Mouse (Mus musculus): ENCODE measurements around the gene Asf1b. TPM values are rescaled to one million over a fixed set of nuclear protein-coding genes. Genes with fewer than 3 reads are reported as not detected.
A peak's percentile ranks its signal among the peaks of the same experiment; 100 is the strongest.

Asf1b gene
- polyA plus RNA-seq, 1 experiment from 2014 or later = 58.3 TPM

- Histone ChIP-seq H3K27ac (ENCODE audit: poor library complexity, severe bottlenecking) (peak overlapping the region; percentile 95), H3K36me3 (peaks cover 53% of the 10 kb centered on the region), H3K27me3 (replicated peaks) (peaks cover 19% of the 10 kb centered on the region), H3K9ac (peak overlapping the region; percentile 93), H3K4me3 (peak overlapping the region; percentile 95), H3K9me3 (replicated peaks) (no peaks in the 10 kb centered on the region), H3K4me2 (peak overlapping the region; percentile 89), H3K4me1 (replicated peaks) (peaks cover 33% of the 10 kb centered on the region)
- under 1% methylated on average over 68 of the region's 103 CpGs for WGBS
- ATAC-seq (ENCODE audit: insufficient number of reproducible peaks, low FRiP score) = peak; percentile 87
Measured at GRCm38 (mm10) chr8:83996567-83997505, 41.5 kb downstream of the Asf1b start.

DNA sequence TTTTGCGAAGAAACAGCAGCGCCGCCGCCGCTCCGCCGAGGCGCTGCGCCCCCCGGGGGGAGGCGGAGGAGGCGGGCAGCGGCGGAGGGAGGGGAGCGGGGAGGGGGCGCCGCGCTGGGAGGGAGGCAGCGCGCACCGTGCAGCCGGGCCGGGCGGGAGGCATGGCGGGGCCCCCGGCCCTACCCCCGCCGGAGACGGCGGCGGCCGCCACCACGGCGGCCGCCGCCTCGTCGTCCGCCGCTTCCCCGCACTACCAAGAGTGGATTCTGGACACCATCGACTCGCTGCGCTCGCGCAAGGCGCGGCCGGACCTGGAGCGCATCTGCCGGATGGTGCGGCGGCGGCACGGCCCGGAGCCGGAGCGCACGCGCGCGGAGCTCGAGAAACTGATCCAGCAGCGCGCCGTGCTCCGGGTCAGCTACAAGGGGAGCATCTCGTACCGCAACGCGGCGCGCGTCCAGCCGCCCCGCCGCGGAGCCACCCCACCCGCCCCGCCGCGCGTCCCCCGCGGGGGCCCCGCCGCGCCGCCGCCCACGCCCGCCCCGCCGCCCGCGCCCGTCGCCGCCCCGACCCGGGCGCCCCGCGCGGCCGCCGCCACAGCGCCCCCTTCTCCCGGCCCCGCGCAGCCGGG lies 42.3 kb downstream of the Asf1b start, which contains the start of gene Samd1:
TSS of gene Samd1 (plus strand) at position 162 of the 631 bp plus-strand sequence.
- Histone ChIP-seq H3K4me3 (peak within 1 kb of the TSS; percentile 95), H3K4me1 (replicated peaks) (peaks cover 33% of the 10 kb centered on the region), H3K27ac (ENCODE audit: poor library complexity, severe bottlenecking) (peak within 1 kb of the TSS; percentile 95), H3K27me3 (replicated peaks) (peaks cover 19% of the 10 kb centered on the region), H3K9ac (peak within 1 kb of the TSS; percentile 93), H3K9me3 (replicated peaks) (no peaks in the 10 kb centered on the region), H3K4me2 (peak within 1 kb of the TSS; percentile 96), H3K36me3 (peaks cover 46% of the 10 kb centered on the region)
- WGBS = 11% methylated on average over 74 of the region's 112 CpGs
- peak; percentile 1; the same call in 1 of the 2 replicates for ATAC-seq (ENCODE audit: insufficient number of reproducible peaks, low FRiP score)

DNA sequence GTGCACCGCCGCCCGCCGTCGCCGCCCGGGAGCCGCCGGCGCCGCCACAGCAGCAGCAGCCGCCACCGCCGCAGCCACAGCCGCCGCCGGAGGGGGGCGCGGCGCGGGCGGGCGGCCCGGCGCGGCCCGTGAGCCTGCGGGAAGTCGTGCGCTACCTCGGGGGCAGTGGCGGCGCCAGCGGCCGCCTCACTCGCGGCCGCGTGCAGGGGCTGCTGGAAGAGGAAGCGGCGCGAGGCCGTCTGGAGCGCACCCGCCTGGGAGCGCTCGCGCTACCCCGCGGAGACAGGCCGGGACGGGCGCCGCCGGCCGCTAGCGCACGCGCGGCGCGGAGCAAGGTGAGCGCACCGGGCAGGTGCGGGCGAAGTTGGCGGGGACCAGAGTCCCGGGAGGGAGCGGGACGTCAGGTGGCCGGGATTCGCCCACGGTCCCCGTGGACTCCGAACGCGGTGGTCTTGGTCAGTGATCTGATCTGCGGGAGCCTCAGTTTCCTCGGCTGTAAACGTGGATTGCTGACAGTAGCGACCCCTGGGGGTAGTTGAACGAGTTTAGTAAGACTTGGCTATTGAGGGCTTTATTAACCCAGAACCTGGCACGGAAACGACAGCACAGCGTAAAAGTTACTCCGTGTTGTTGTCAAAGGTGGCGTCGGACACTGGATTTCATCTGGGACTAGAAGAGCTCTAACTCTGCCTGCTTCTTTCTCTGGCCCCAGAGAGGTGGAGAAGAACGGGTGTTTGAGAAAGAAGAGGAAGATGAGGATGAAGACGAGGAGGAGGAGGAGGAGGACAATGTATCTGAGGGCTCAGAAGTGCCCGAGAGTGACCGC lies 43.1 kb downstream of the Asf1b start:
- peak; percentile 17; the same call in 1 of the 2 replicates for ATAC-seq (ENCODE audit: insufficient number of reproducible peaks, low FRiP score)
- no peaks in the 10 kb centered on the region for H3K9me3 ChIP-seq (replicated peaks)
- peaks cover 39% of the 10 kb centered on the region for H3K36me3 ChIP-seq
- peak overlapping the region; percentile 95 for H3K4me3 ChIP-seq
- WGBS = 11% methylated on average over 91 of the region's 92 CpGs
- peaks cover 35% of the 10 kb centered on the region for H3K4me1 ChIP-seq (replicated peaks)
- H3K27ac ChIP-seq (ENCODE audit: poor library complexity, severe bottlenecking) = peak overlapping the region; percentile 87
- peak overlapping the region; percentile 96 for H3K4me2 ChIP-seq
- H3K27me3 ChIP-seq (replicated peaks) = peaks cover 19% of the 10 kb centered on the region
- peak overlapping the region; percentile 90 for H3K9ac ChIP-seq

DNA sequence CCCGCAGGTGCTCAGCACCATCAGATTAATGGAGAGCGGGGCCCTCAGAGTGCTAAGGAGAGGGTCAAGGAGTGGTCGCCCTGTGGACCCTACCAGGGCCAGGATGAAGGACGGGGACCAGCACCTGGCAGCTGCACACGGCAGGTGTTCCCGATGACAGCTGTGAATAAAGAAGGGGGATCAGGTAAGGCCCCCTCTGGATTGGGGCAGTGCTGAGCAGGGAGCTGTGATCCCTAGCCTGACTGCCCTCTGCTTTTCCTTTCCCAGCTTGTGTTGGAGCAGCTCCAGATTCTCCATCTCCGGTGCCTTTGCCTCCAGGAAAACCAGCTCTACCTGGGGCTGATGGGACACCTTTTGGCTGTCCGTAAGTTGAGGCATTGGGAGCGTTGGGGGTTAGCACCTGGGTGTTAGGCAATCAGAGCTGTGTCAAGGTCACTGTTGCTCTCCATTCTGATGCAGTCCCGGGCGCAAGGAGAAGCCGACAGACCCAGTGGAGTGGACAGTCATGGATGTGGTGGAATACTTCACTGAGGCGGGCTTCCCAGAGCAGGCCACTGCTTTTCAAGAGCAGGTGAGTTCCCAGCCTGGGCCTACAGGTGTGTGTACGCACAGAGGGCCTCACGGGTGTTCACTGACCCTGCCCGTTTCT lies 43.9 kb downstream of the Asf1b start:
- Histone ChIP-seq H3K9ac (peak overlapping the region; percentile 90), H3K27me3 (replicated peaks) (peaks cover 19% of the 10 kb centered on the region), H3K4me1 (replicated peaks) (peaks cover 41% of the 10 kb centered on the region), H3K27ac (ENCODE audit: poor library complexity, severe bottlenecking) (no peak overlapping the region), H3K36me3 (peaks cover 33% of the 10 kb centered on the region), H3K9me3 (replicated peaks) (no peaks in the 10 kb centered on the region), H3K4me2 (peak overlapping the region; percentile 96), H3K4me3 (peak overlapping the region; percentile 95)
- 68% methylated on average over 16 of the region's 16 CpGs for WGBS
- ATAC-seq (ENCODE audit: insufficient number of reproducible peaks, low FRiP score) = no peak

DNA sequence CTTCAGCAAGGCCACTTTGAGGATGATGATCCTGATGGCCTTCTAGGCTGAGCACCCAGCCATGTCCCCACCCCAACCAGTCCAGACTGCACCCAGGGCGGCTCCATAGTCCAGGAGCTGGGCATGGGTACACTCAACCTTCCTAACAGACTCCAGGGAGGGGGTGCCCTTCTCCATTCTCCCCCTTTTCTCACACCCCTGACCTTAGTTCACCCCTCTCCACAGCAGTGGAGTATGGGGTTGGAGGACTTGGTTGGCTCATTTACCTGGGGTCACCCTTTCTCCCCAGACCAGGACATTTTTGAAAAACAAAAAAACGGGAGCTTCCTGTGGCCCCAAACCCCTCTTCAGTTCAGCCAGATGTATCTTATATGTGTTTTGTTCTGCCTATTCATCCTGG lies 44.5 kb downstream of the Asf1b start:
- WGBS = 92% methylated on average over 2 of the region's 2 CpGs
- H3K9ac ChIP-seq = no peak overlapping the region
- ATAC-seq (ENCODE audit: insufficient number of reproducible peaks, low FRiP score) = no peak
- no peak overlapping the region for H3K27ac ChIP-seq (ENCODE audit: poor library complexity, severe bottlenecking)
- no peaks in the 10 kb centered on the region for H3K9me3 ChIP-seq (replicated peaks)
- peaks cover 44% of the 10 kb centered on the region for H3K4me1 ChIP-seq (replicated peaks)
- 0 out of 2 replicates have a peak overlapping the region, but pooled peaks have one; percentile 0 for H3K4me3 ChIP-seq
- peaks cover 27% of the 10 kb centered on the region for H3K36me3 ChIP-seq
- peaks cover 19% of the 10 kb centered on the region for H3K27me3 ChIP-seq (replicated peaks)
- 0 out of 2 replicates have a peak overlapping the region, but pooled peaks have one; percentile 96 for H3K4me2 ChIP-seq

DNA sequence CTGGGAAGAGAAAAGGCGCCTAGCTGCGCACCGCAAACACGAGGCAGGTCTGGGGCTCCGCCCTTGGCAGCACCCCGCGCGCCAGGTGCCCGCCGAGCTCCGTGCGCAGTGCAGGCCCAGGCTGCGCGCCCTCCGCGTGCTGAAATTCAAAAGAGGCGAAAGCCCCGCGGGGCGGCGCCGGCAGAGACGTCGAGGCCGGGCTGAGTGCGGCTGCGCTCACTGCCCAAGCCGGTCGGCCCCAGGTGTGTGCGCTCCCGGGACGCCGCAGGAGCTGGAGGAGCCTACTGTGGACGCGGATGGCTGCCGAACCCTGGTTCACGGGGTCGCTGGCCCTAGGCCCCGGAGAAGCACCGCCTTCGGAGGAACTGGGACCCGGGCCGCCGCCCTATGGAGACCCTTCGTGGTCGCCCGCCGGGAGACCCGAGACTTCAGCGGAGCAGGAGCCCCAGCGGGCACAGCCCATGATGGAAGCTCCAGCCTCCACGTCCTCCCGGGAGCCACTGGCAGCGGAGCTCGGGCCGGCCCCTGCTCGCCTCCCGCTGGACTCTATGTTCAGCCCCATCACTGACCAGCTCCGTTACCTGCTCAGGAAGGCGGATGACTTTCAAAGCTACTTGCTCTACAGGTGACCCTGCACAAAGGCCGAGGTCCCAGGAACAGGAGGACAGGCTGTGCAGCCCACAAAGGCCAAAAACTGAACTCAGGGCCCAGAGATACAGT lies 46.1 kb downstream of the Asf1b start, which contains the start of gene 1700067K01Rik:
TSS of gene 1700067K01Rik (plus strand) at position 222 of the 720 bp plus-strand sequence.
- WGBS = 37% methylated on average over 61 of the region's 61 CpGs
- H3K4me1 ChIP-seq (replicated peaks) = peaks cover 37% of the 10 kb centered on the region
- ATAC-seq (ENCODE audit: insufficient number of reproducible peaks, low FRiP score) = no peak
- H3K36me3 ChIP-seq = peaks cover 21% of the 10 kb centered on the region
- H3K9me3 ChIP-seq (replicated peaks) = no peaks in the 10 kb centered on the region
- peak within 1 kb of the TSS; percentile 26; the same call in 1 of the 2 replicates for H3K9ac ChIP-seq
- peak within 1 kb of the TSS; percentile 14; the same call in 1 of the 2 replicates for H3K4me3 ChIP-seq
- H3K27ac ChIP-seq (ENCODE audit: poor library complexity, severe bottlenecking) = no peak within 1 kb of the TSS
- H3K4me2 ChIP-seq = peak within 1 kb of the TSS; percentile 35
- peaks cover 19% of the 10 kb centered on the region for H3K27me3 ChIP-seq (replicated peaks)

GRCm38 (mm10) chr8:84002957-84003611 lies 47.8 kb downstream of the Asf1b start:
- Histone ChIP-seq H3K27me3 (replicated peaks) (peaks cover 19% of the 10 kb centered on the region), H3K4me2 (no peak overlapping the region), H3K4me3 (no peak overlapping the region), H3K27ac (ENCODE audit: poor library complexity, severe bottlenecking) (no peak overlapping the region), H3K9ac (no peak overlapping the region), H3K9me3 (replicated peaks) (no peaks in the 10 kb centered on the region), H3K4me1 (replicated peaks) (peaks cover 36% of the 10 kb centered on the region), H3K36me3 (peaks cover 21% of the 10 kb centered on the region)
- ATAC-seq (ENCODE audit: insufficient number of reproducible peaks, low FRiP score) = no peak
- 67% methylated on average over 12 of the region's 12 CpGs for WGBS

DNA sequence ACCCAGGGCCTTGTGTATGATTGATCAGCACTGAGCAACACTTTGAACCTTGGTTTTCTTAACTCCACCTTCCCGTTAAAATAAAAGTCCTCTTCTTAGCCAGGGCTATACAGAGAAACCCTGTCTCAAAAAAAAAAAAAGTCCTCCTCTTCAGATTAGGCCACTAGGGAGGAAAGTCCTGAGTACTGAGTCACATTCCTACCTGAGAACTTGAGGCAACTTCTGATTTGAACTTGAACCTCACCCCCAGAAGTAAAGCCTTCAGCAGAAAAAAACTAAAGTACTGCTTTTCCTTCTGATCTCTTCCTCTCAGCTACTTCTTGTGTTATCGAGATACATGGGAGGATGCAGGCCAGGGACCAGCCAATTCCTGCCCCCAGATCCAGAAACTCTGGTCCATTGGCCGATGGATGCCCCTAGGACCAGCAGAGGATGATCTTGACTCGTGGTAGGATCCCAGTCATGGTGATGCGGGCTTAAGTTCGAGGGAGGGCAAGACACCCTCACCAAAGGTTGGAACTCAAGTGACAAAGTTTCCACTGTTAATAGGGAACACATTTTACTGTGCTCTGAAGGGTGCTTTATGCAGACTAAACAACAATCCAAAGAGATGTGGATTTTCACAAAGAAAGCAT lies 48.4 kb downstream of the Asf1b start:
- H3K4me2 ChIP-seq = peak overlapping the region; percentile 88
- peak overlapping the region; percentile 60 for H3K4me3 ChIP-seq
- H3K9ac ChIP-seq = peak overlapping the region; percentile 72; the same call in 1 of the 2 replicates
- WGBS = 77% methylated on average over 6 of the region's 6 CpGs
- H3K4me1 ChIP-seq (replicated peaks) = peaks cover 33% of the 10 kb centered on the region
- peaks cover 19% of the 10 kb centered on the region for H3K27me3 ChIP-seq (replicated peaks)
- ATAC-seq (ENCODE audit: insufficient number of reproducible peaks, low FRiP score) = no peak
- peaks cover 21% of the 10 kb centered on the region for H3K36me3 ChIP-seq
- H3K9me3 ChIP-seq (replicated peaks) = no peaks in the 10 kb centered on the region
- H3K27ac ChIP-seq (ENCODE audit: poor library complexity, severe bottlenecking) = no peak overlapping the region

GRCm38 (mm10) chr8:84004533-84005201 lies 49.4 kb downstream of the Asf1b start:
- peak overlapping the region; percentile 88 for H3K4me2 ChIP-seq
- H3K4me3 ChIP-seq = peak overlapping the region; percentile 60
- under 1% methylated on average over 30 of the region's 30 CpGs for WGBS
- H3K9me3 ChIP-seq (replicated peaks) = no peaks in the 10 kb centered on the region
- peaks cover 23% of the 10 kb centered on the region for H3K4me1 ChIP-seq (replicated peaks)
- H3K27ac ChIP-seq (ENCODE audit: poor library complexity, severe bottlenecking) = peak overlapping the region; percentile 69
- ATAC-seq (ENCODE audit: insufficient number of reproducible peaks, low FRiP score) = peak; percentile 89
- peak overlapping the region; percentile 72 for H3K9ac ChIP-seq
- peaks cover 16% of the 10 kb centered on the region for H3K27me3 ChIP-seq (replicated peaks)
- peaks cover 15% of the 10 kb centered on the region for H3K36me3 ChIP-seq
